Mouse (Mus musculus): Measurements from ENCODE around the gene Dennd6a.
"Not testable (repeated sequence)": the region's sequence is repeated elsewhere in the genome, so short reads cannot be mapped to it uniquely, and the experiment has no call there.

Gene Dennd6a

GRCm38 (mm10) chr14:26639961-26640360, 66.3 kb downstream of the Dennd6a start:
- DNase-seq (ENCODE audit: low read depth, low spot score), result no peak

- DNase-seq (ENCODE audit: low read depth, low spot score), result no peak
These were observed 69.5 kb downstream of the Dennd6a start for GRCm38 (mm10) chr14:26643006-26643624.

- no peak for DNase-seq (ENCODE audit: low read depth, low spot score)
These were observed 72.5 kb downstream of the Dennd6a start for GRCm38 (mm10) chr14:26645989-26646650.

GRCm38 (mm10) chr14:26647811-26648210, 74.2 kb downstream of the Dennd6a start:
- no peak for DNase-seq (ENCODE audit: low read depth, low spot score)

GRCm38 (mm10) chr14:26651901-26652300, 78.2 kb downstream of the Dennd6a start:
- DNase-seq (ENCODE audit: low read depth, low spot score), result no peak

GRCm38 (mm10) chr14:26658178-26658577, 84.5 kb downstream of the Dennd6a start:
- DNase-seq (ENCODE audit: low read depth, low spot score), result no peak

GRCm38 (mm10) chr14:26660233-26660632, 86.6 kb downstream of the Dennd6a start:
- DNase-seq (ENCODE audit: low read depth, low spot score), result no peak

- no peak for DNase-seq (ENCODE audit: low read depth, low spot score)
These were observed 88.4 kb downstream of the Dennd6a start for GRCm38 (mm10) chr14:26662016-26662415.

GRCm38 (mm10) chr14:26662488-26662887, 88.8 kb downstream of the Dennd6a start:
- DNase-seq (ENCODE audit: low read depth, low spot score), result no peak

GRCm38 (mm10) chr14:26663851-26664250, 90.2 kb downstream of the Dennd6a start:
- no peak for DNase-seq (ENCODE audit: low read depth, low spot score)

GRCm38 (mm10) chr14:26667991-26668370, 94.3 kb downstream of the Dennd6a start:
- no peak for DNase-seq (ENCODE audit: low read depth, low spot score)

GRCm38 (mm10) chr14:26668371-26669291, 95.0 kb downstream of the Dennd6a start:
- DNase-seq (ENCODE audit: low read depth, low spot score), result peak; percentile 52

- peak; percentile 88 for DNase-seq (ENCODE audit: low read depth, low spot score)
These were observed 95.8 kb downstream of the Dennd6a start, which contains the start of gene Pde12 for GRCm38 (mm10) chr14:26669292-26670073. Pde12 (minus strand) TSS chr14:26669883.

- no peak for DNase-seq (ENCODE audit: low read depth, low spot score)
These were observed 97.3 kb downstream of the Dennd6a start for GRCm38 (mm10) chr14:26670964-26671363.

- DNase-seq (ENCODE audit: low read depth, low spot score), result not testable (repeated sequence)
These were observed 98.4 kb downstream of the Dennd6a start for GRCm38 (mm10) chr14:26671870-26672615.

- DNase-seq (ENCODE audit: low read depth, low spot score), result not testable (repeated sequence)
These were observed 101.0 kb downstream of the Dennd6a start for GRCm38 (mm10) chr14:26674476-26675169.

GRCm38 (mm10) chr14:26675371-26675770, 101.7 kb downstream of the Dennd6a start:
- peak; percentile 24 for DNase-seq (ENCODE audit: low read depth, low spot score)

GRCm38 (mm10) chr14:26675791-26676190, 102.1 kb downstream of the Dennd6a start:
- DNase-seq (ENCODE audit: low read depth, low spot score), result peak; percentile 51
